Mouse (Mus musculus): ENCODE measurements around the gene Spns1. TPM values are rescaled to one million over a fixed set of nuclear protein-coding genes. Genes with fewer than 3 reads are reported as not detected.
"Not testable (repeated sequence)": the region's sequence is repeated elsewhere in the genome, so short reads cannot be mapped to it uniquely, and the experiment has no call there.

Spns1 gene
- polyA plus RNA-seq, 1 experiment from 2014 or later, result 70.0 TPM

GRCm38 (mm10) chr7:126408686-126409085 is 31.4 kb upstream of the Spns1 start:
- no peak overlapping the region for H3K9ac ChIP-seq (ENCODE audit: low read depth, low read length)
- no peak overlapping the region for H3K27ac ChIP-seq (ENCODE audit: low read length)
- H3K27me3 ChIP-seq (replicated peaks; ENCODE audit: control insufficient read depth, insufficient read depth, low read length), result no peaks in the 10 kb centered on the region
- H3K4me3 ChIP-seq (ENCODE audit: low read length), result no peak overlapping the region
- H3K4me2 ChIP-seq (ENCODE audit: low read depth, low read length), result no peak overlapping the region
- no peaks in the 10 kb centered on the region for H3K9me3 ChIP-seq (ENCODE audit: control insufficient read depth, low read length)
- H3K36me3 ChIP-seq (ENCODE audit: control insufficient read depth, insufficient read depth, low read length), result no peaks in the 10 kb centered on the region
- 74% methylated on average over 2 of the region's 2 CpGs for WGBS
- H3K4me1 ChIP-seq (ENCODE audit: control insufficient read depth, insufficient read depth, low read length), result no peaks in the 10 kb centered on the region
- ATAC-seq, result no peak

- WGBS, result 76% methylated on average over 6 of the region's 8 CpGs
- H3K36me3 ChIP-seq (ENCODE audit: control insufficient read depth, insufficient read depth, low read length); H3K4me1 ChIP-seq (ENCODE audit: control insufficient read depth, insufficient read depth, low read length); H3K27me3 ChIP-seq (replicated peaks; ENCODE audit: control insufficient read depth, insufficient read depth, low read length); H3K27ac ChIP-seq (ENCODE audit: low read length); H3K9me3 ChIP-seq (ENCODE audit: control insufficient read depth, low read length); H3K4me3 ChIP-seq (ENCODE audit: low read length); H3K4me2 ChIP-seq (ENCODE audit: low read depth, low read length); ATAC-seq; H3K9ac ChIP-seq (ENCODE audit: low read depth, low read length): not testable (repeated sequence)
Observed at GRCm38 (mm10) chr7:126402518-126402917, 25.3 kb upstream of the Spns1 start.

GRCm38 (mm10) chr7:126399548-126399947 is 22.3 kb upstream of the Spns1 start:
- Histone ChIP-seq H3K4me2 (ENCODE audit: low read depth, low read length) (no peak overlapping the region), H3K9me3 (ENCODE audit: control insufficient read depth, low read length) (no peaks in the 10 kb centered on the region), H3K27ac (ENCODE audit: low read length) (no peak overlapping the region), H3K9ac (ENCODE audit: low read depth, low read length) (no peak overlapping the region), H3K4me3 (ENCODE audit: low read length) (no peak overlapping the region), H3K4me1 (ENCODE audit: control insufficient read depth, insufficient read depth, low read length) (0 out of 2 replicates have a peak, but pooled peaks cover 6% of the 10 kb centered on the region), H3K27me3 (replicated peaks; ENCODE audit: control insufficient read depth, insufficient read depth, low read length) (no peaks in the 10 kb centered on the region), H3K36me3 (ENCODE audit: control insufficient read depth, insufficient read depth, low read length) (no peaks in the 10 kb centered on the region)
- ATAC-seq, result no peak
- whole genome bisulfite sequencing, result 7% methylated on average over 5 of the region's 5 CpGs

- Histone ChIP-seq H3K4me3 (ENCODE audit: low read length) (no peak overlapping the region), H3K9me3 (ENCODE audit: control insufficient read depth, low read length) (no peaks in the 10 kb centered on the region), H3K27me3 (replicated peaks; ENCODE audit: control insufficient read depth, insufficient read depth, low read length) (no peaks in the 10 kb centered on the region), H3K9ac (ENCODE audit: low read depth, low read length) (no peak overlapping the region), H3K36me3 (ENCODE audit: control insufficient read depth, insufficient read depth, low read length) (no peaks in the 10 kb centered on the region), H3K27ac (ENCODE audit: low read length) (no peak overlapping the region), H3K4me1 (ENCODE audit: control insufficient read depth, insufficient read depth, low read length) (0 out of 2 replicates have a peak, but pooled peaks cover 6% of the 10 kb centered on the region), H3K4me2 (ENCODE audit: low read depth, low read length) (no peak overlapping the region)
- ATAC-seq, result no peak
- WGBS, result 88% methylated on average over 4 of the region's 4 CpGs
Observed at GRCm38 (mm10) chr7:126397822-126398221, 20.6 kb upstream of the Spns1 start.

GRCm38 (mm10) chr7:126397221-126397620 is 20.0 kb upstream of the Spns1 start:
- Histone ChIP-seq H3K27ac (ENCODE audit: low read length) (0 out of 2 replicates have a peak overlapping the region, but pooled peaks have one; percentile 11), H3K4me2 (ENCODE audit: low read depth, low read length) (peak overlapping the region; percentile 23), H3K9me3 (ENCODE audit: control insufficient read depth, low read length) (no peaks in the 10 kb centered on the region), H3K4me1 (ENCODE audit: control insufficient read depth, insufficient read depth, low read length) (0 out of 2 replicates have a peak, but pooled peaks cover 6% of the 10 kb centered on the region), H3K4me3 (ENCODE audit: low read length) (no peak overlapping the region), H3K9ac (ENCODE audit: low read depth, low read length) (no peak overlapping the region), H3K27me3 (replicated peaks; ENCODE audit: control insufficient read depth, insufficient read depth, low read length) (no peaks in the 10 kb centered on the region), H3K36me3 (ENCODE audit: control insufficient read depth, insufficient read depth, low read length) (no peaks in the 10 kb centered on the region)
- WGBS, result 43% methylated on average over 6 of the region's 6 CpGs
- ATAC-seq, result peak; percentile 19; the same call in 1 of the 2 replicates

GRCm38 (mm10) chr7:126396298-126397119 is 19.3 kb upstream of the Spns1 start, which contains the start of gene Nfatc2ip:
Gene Nfatc2ip (minus strand): TSS chr7:126396737.
- H3K27me3 ChIP-seq (replicated peaks; ENCODE audit: control insufficient read depth, insufficient read depth, low read length), result no peaks in the 10 kb centered on the region
- H3K36me3 ChIP-seq (ENCODE audit: control insufficient read depth, insufficient read depth, low read length), result no peaks in the 10 kb centered on the region; the same call in 1 of the 2 replicates
- WGBS, result under 1% methylated on average over 59 of the region's 59 CpGs
- H3K4me3 ChIP-seq (ENCODE audit: low read length), result peak within 1 kb of the TSS; percentile 97
- peak within 1 kb of the TSS; percentile 33 for H3K27ac ChIP-seq (ENCODE audit: low read length)
- peak within 1 kb of the TSS; percentile 90 for H3K4me2 ChIP-seq (ENCODE audit: low read depth, low read length)
- peak within 1 kb of the TSS; percentile 82 for H3K9ac ChIP-seq (ENCODE audit: low read depth, low read length)
- H3K9me3 ChIP-seq (ENCODE audit: control insufficient read depth, low read length), result no peaks in the 10 kb centered on the region
- ATAC-seq, result peak; percentile 100
- 0 out of 2 replicates have a peak, but pooled peaks cover 6% of the 10 kb centered on the region for H3K4me1 ChIP-seq (ENCODE audit: control insufficient read depth, insufficient read depth, low read length)

GRCm38 (mm10) chr7:126392086-126392884 is 15.0 kb upstream of the Spns1 start:
- H3K4me3 ChIP-seq (ENCODE audit: low read length); H3K4me2 ChIP-seq (ENCODE audit: low read depth, low read length); H3K4me1 ChIP-seq (ENCODE audit: control insufficient read depth, insufficient read depth, low read length); H3K9ac ChIP-seq (ENCODE audit: low read depth, low read length); H3K36me3 ChIP-seq (ENCODE audit: control insufficient read depth, insufficient read depth, low read length); H3K9me3 ChIP-seq (ENCODE audit: control insufficient read depth, low read length); H3K27me3 ChIP-seq (replicated peaks; ENCODE audit: control insufficient read depth, insufficient read depth, low read length); ATAC-seq; H3K27ac ChIP-seq (ENCODE audit: low read length): not testable (repeated sequence)
- 89% methylated on average over 7 of the region's 7 CpGs for WGBS

- no peak for ATAC-seq
- no peak overlapping the region for H3K9ac ChIP-seq (ENCODE audit: low read depth, low read length)
- H3K4me1 ChIP-seq (ENCODE audit: control insufficient read depth, insufficient read depth, low read length), result no peaks in the 10 kb centered on the region
- H3K4me3 ChIP-seq (ENCODE audit: low read length), result no peak overlapping the region
- no peak overlapping the region for H3K27ac ChIP-seq (ENCODE audit: low read length)
- H3K36me3 ChIP-seq (ENCODE audit: control insufficient read depth, insufficient read depth, low read length), result no peaks in the 10 kb centered on the region; the same call in none of the 2 replicates
- 100% methylated on average over 1 of the region's 1 CpGs for WGBS
- H3K27me3 ChIP-seq (replicated peaks; ENCODE audit: control insufficient read depth, insufficient read depth, low read length), result no peaks in the 10 kb centered on the region
- H3K9me3 ChIP-seq (ENCODE audit: control insufficient read depth, low read length), result no peaks in the 10 kb centered on the region
- H3K4me2 ChIP-seq (ENCODE audit: low read depth, low read length), result no peak overlapping the region
Observed at GRCm38 (mm10) chr7:126388185-126388584, 10.9 kb upstream of the Spns1 start.

- Histone ChIP-seq H3K27ac (ENCODE audit: low read length) (no peak overlapping the region), H3K27me3 (replicated peaks; ENCODE audit: control insufficient read depth, insufficient read depth, low read length) (no peaks in the 10 kb centered on the region), H3K4me2 (ENCODE audit: low read depth, low read length) (no peak overlapping the region), H3K4me1 (ENCODE audit: control insufficient read depth, insufficient read depth, low read length) (no peaks in the 10 kb centered on the region), H3K9me3 (ENCODE audit: control insufficient read depth, low read length) (no peaks in the 10 kb centered on the region), H3K36me3 (ENCODE audit: control insufficient read depth, insufficient read depth, low read length) (no peaks in the 10 kb centered on the region; the same call in 1 of the 2 replicates), H3K9ac (ENCODE audit: low read depth, low read length) (no peak overlapping the region), H3K4me3 (ENCODE audit: low read length) (no peak overlapping the region)
- WGBS, result 85% methylated on average over 5 of the region's 5 CpGs
- no peak for ATAC-seq
Observed at GRCm38 (mm10) chr7:126383565-126383964, 6.3 kb upstream of the Spns1 start.

All from intestine, embryonic 16.5 days (tissue).